Mouse (Mus musculus) spleen, adult 2 months (tissue): ENCODE results near the gene Shisal2a. TPM values are rescaled to one million over a fixed set of nuclear protein-coding genes. Genes with fewer than 3 reads are reported as not detected.

Experiments used
- DNase-seq, 2 experiments: peaks; one replicate each; pipeline versions ENCODE4 v3.0.0 to v3.0.0-alpha.2; 2012 to 2021; ENCODE audit warnings: low spot score in 2 of 2, low read depth in 1 of 2
- H3K27ac ChIP-seq: fragments of 200-500 bp; 2 replicates; pipeline ENCODE4 v1.5.1; 2012; ENCODE audit warnings: low read length, inconsistent platforms; ENCODE audit not compliant: insufficient read depth
- H3K27me3 ChIP-seq: fragments of 200-500 bp; 2 replicates; pipeline ENCODE4 v1.6.1; 2012; ENCODE audit warnings: mild to moderate bottlenecking, moderate library complexity, low read length, inconsistent platforms; ENCODE audit not compliant: control insufficient read depth, insufficient read depth
- H3K36me3 ChIP-seq: fragments of 200-500 bp; 2 replicates; pipeline ENCODE4 v1.6.1; 2012; ENCODE audit warnings: mild to moderate bottlenecking, low read length, inconsistent platforms; ENCODE audit not compliant: control insufficient read depth, insufficient read depth
- H3K4me1 ChIP-seq: fragments of 200-500 bp; 2 replicates; pipeline ENCODE4 v1.6.1; 2011; ENCODE audit warnings: inconsistent platforms; ENCODE audit not compliant: control insufficient read depth, insufficient read depth, insufficient read length
- H3K4me3 ChIP-seq: fragments of 200-500 bp; 2 replicates; pipeline ENCODE4 v1.5.1; 2011; ENCODE audit warnings: mild to moderate bottlenecking, inconsistent platforms; ENCODE audit not compliant: insufficient read depth, insufficient read length; ENCODE audit errors: extremely low read depth
- CTCF ChIP-seq: fragments of 200-500 bp; IDR thresholded peaks from 2 replicates; pipeline ENCODE4 v1.5.1; 2011; ENCODE audit warnings: mild to moderate bottlenecking, inconsistent platforms; ENCODE audit not compliant: insufficient read depth, insufficient read length, insufficient replicate concordance; ENCODE audit errors: extremely low read depth
- POLR2A ChIP-seq: fragments of 200-500 bp; IDR thresholded peaks from 2 replicates; pipeline ENCODE4 v1.6.1; 2011; ENCODE audit warnings: low read depth, low read length, inconsistent platforms
- WGBS: fragments of 180-500 bp; shearing (Covaris S2); methylation state at CpG from one replicate; pipeline ENCODE4 v1.1.7; 2018; 5-methylcytosine and 5-hydroxymethylcytosine counted together
- polyA plus RNA-seq: library from polyadenylated mRNA; depleted of rRNA; stranded (reverse); fragments of >200 nt; gene quantifications from 2 replicates; pipeline ENCODE4 v1.2.3, GENCODE M21; 2012

Shisal2a gene
- polyA plus RNA-seq, 1 experiment: not detected

GRCm38 (mm10) chr4:108350819-108351218, 32.3 kb downstream of the Shisal2a start:
- Histone ChIP-seq H3K4me3 (no peak overlapping the region), H3K4me1 (no peaks in the 10 kb centered on the region; the same call in 1 of the 2 replicates), H3K27ac (no peak overlapping the region), H3K27me3 (no peaks in the 10 kb centered on the region), H3K36me3 (no peaks in the 10 kb centered on the region)
- TF ChIP-seq POLR2A (no peak), CTCF (no peak)
- 52% methylated on average over 8 of the region's 8 CpGs for WGBS
- no peak for DNase-seq

GRCm38 (mm10) chr4:108349836-108350547, 33.2 kb downstream of the Shisal2a start:
- TF ChIP-seq CTCF (no peak), POLR2A (no peak)
- 27% methylated on average over 8 of the region's 8 CpGs for WGBS
- H3K4me3 ChIP-seq: no peak overlapping the region
- H3K27ac ChIP-seq: no peak overlapping the region
- DNase-seq: no peak
- no peaks in the 10 kb centered on the region for H3K36me3 ChIP-seq
- H3K4me1 ChIP-seq: no peaks in the 10 kb centered on the region; the same call in 1 of the 2 replicates
- no peaks in the 10 kb centered on the region for H3K27me3 ChIP-seq

GRCm38 (mm10) chr4:108349064-108349463, 34.1 kb downstream of the Shisal2a start:
- Histone ChIP-seq H3K27ac (no peak overlapping the region), H3K36me3 (no peaks in the 10 kb centered on the region), H3K4me1 (no peaks in the 10 kb centered on the region; the same call in 1 of the 2 replicates), H3K4me3 (no peak overlapping the region), H3K27me3 (no peaks in the 10 kb centered on the region)
- WGBS: 96% methylated on average over 3 of the region's 3 CpGs
- TF ChIP-seq CTCF (no peak), POLR2A (no peak)
- DNase-seq: no peak

- no peak for DNase-seq
- Histone ChIP-seq H3K4me3 (no peak overlapping the region), H3K36me3 (no peaks in the 10 kb centered on the region), H3K27me3 (no peaks in the 10 kb centered on the region), H3K27ac (no peak overlapping the region), H3K4me1 (no peaks in the 10 kb centered on the region; the same call in 1 of the 2 replicates)
- no peak for TF ChIP-seq POLR2A
- no peak for TF ChIP-seq CTCF
- WGBS: 65% methylated on average over 5 of the region's 5 CpGs
These were observed 34.8 kb downstream of the Shisal2a start for GRCm38 (mm10) chr4:108348256-108348875.

GRCm38 (mm10) chr4:108347111-108347510, 36.0 kb downstream of the Shisal2a start:
- Histone ChIP-seq H3K4me3 (no peak overlapping the region), H3K4me1 (no peaks in the 10 kb centered on the region; the same call in 1 of the 2 replicates), H3K27ac (no peak overlapping the region), H3K36me3 (no peaks in the 10 kb centered on the region), H3K27me3 (no peaks in the 10 kb centered on the region)
- no peak for DNase-seq
- 32% methylated on average over 5 of the region's 5 CpGs for WGBS
- TF ChIP-seq POLR2A (no peak), CTCF (no peak)

- H3K4me3 ChIP-seq: no peak overlapping the region
These were observed 37.3 kb downstream of the Shisal2a start for GRCm38 (mm10) chr4:108345826-108346225.

GRCm38 (mm10) chr4:108344631-108345083, 38.5 kb downstream of the Shisal2a start:
- no peak overlapping the region for H3K27ac ChIP-seq
- no peaks in the 10 kb centered on the region for H3K36me3 ChIP-seq
- no peak for TF ChIP-seq POLR2A
- no peak for TF ChIP-seq CTCF
- no peaks in the 10 kb centered on the region; the same call in 1 of the 2 replicates for H3K4me1 ChIP-seq
- WGBS: 71% methylated on average over 7 of the region's 7 CpGs
- no peak for DNase-seq
- no peak overlapping the region for H3K4me3 ChIP-seq
- H3K27me3 ChIP-seq: no peaks in the 10 kb centered on the region

More at GRCm38 (mm10) chr4:108345826-108346225, 37.3 kb downstream of the Shisal2a start:
- Histone ChIP-seq H3K27me3 (no peaks in the 10 kb centered on the region), H3K4me1 (no peaks in the 10 kb centered on the region; the same call in 1 of the 2 replicates), H3K27ac (no peak overlapping the region), H3K36me3 (no peaks in the 10 kb centered on the region)
- WGBS: 86% methylated on average over 5 of the region's 5 CpGs
- no peak for DNase-seq
- TF ChIP-seq CTCF (no peak), POLR2A (no peak)
